Mouse (Mus musculus) ES-E14 (cell line): ENCODE measurements at regions not wholly inside any gene's neighbourhood (a gene's known extent, or its start where the extent isn't known, plus 50 kb on each side); places are given as distances from the start of the nearest gene placed in this dataset.

Experiments
- MAFK ChIP-seq: IDR thresholded peaks from 2 replicates; pipeline ENCODE4 v1.6.1; 2014; ENCODE audit warnings: mild to moderate bottlenecking, low read depth, low read length, inconsistent platforms; ENCODE audit not compliant: insufficient read depth
- ZC3H11A ChIP-seq: IDR thresholded peaks from 2 replicates; pipeline ENCODE4 v1.6.1; 2012; ENCODE audit warnings: low read depth, mild to moderate bottlenecking, inconsistent platforms, low read length, borderline replicate concordance
- ZNF384 ChIP-seq: IDR thresholded peaks from 2 replicates; pipeline ENCODE4 v1.6.1; 2012; ENCODE audit warnings: low read depth, low read length, inconsistent platforms

GRCm38 (mm10) chr3:148167556-148167955 lies 822.8 kb downstream of the Adgrl2 start:
- TF ChIP-seq MAFK (no peak), ZC3H11A (no peak), ZNF384 (no peak)
